Mouse (Mus musculus) stomach, postnatal 0 days (tissue): ENCODE measurements at regions not wholly inside any gene's neighbourhood (a gene's known extent, or its start where the extent isn't known, plus 50 kb on each side); places are given as distances from the start of the nearest gene placed in this dataset.

Experiments used
- CTCF ChIP-seq: IDR thresholded peaks from 2 replicates; pipeline ENCODE4 v1.5.1; 2016; ENCODE audit warnings: antibody characterized with exemption, low read depth, mild to moderate bottlenecking, moderate library complexity
- EP300 ChIP-seq: optimal IDR thresholded peaks from 2 replicates; pipeline ENCODE3; 2016; ENCODE audit warnings: antibody characterized with exemption

GRCm38 (mm10) chr15:31882331-31882730 is 280.7 kb downstream of the Fam173b start:
- TF ChIP-seq CTCF, result no peak
- TF ChIP-seq EP300, result no peak
